Mouse (Mus musculus) brain, adult 2 months (tissue): ENCODE results near the gene C1qtnf4.

Experiments
- DNase-seq: peaks from one replicate; pipeline ENCODE4 v3.0.0; 2011; ENCODE audit warnings: low read depth, low spot score

C1qtnf4 gene

GRCm38 (mm10) chr2:90931829-90932228, 46.2 kb downstream of the C1qtnf4 start:
- DNase-seq = no peak

- no peak for DNase-seq
Observed at GRCm38 (mm10) chr2:90932273-90932672, 46.6 kb downstream of the C1qtnf4 start.

GRCm38 (mm10) chr2:90938362-90938761, 52.7 kb downstream of the C1qtnf4 start:
- DNase-seq = no peak

- DNase-seq = peak; percentile 41
Observed at GRCm38 (mm10) chr2:90939750-90940149, 54.1 kb downstream of the C1qtnf4 start.
